Mouse (Mus musculus): Measurements from ENCODE around the gene Ids.
"Not testable (repeated sequence)": the region's sequence is repeated elsewhere in the genome, so short reads cannot be mapped to it uniquely, and the experiment has no call there.

Ids gene

GRCm38 (mm10) chrX:70364661-70365613 is at the start of gene Ids:
Ids (minus strand) TSS chrX:70365084.
- DNase-seq, result peak; percentile 91

GRCm38 (mm10) chrX:70392636-70393035 is 27.8 kb upstream of the Ids start:
- not testable (repeated sequence) for DNase-seq

GRCm38 (mm10) chrX:70385962-70386351 is 21.1 kb upstream of the Ids start:
- DNase-seq, result no peak

GRCm38 (mm10) chrX:70385276-70385961 is 20.5 kb upstream of the Ids start, which contains the start of gene 1110012L19Rik:
1110012L19Rik (plus strand) TSS chrX:70385877.
- peak; percentile 89 for DNase-seq

GRCm38 (mm10) chrX:70384917-70385275 is 20.0 kb upstream of the Ids start:
- DNase-seq, result no peak

GRCm38 (mm10) chrX:70374469-70375110 is 9.7 kb upstream of the Ids start:
- not testable (repeated sequence) for DNase-seq

- not testable (repeated sequence) for DNase-seq
These were observed 4.9 kb upstream of the Ids start for GRCm38 (mm10) chrX:70369758-70370157.

GRCm38 (mm10) chrX:70364202-70364601 is 682 bp downstream of the Ids start:
- DNase-seq, result no peak

GRCm38 (mm10) chrX:70363446-70363845 is 1.4 kb downstream of the Ids start:
- DNase-seq, result no peak

- DNase-seq, result no peak
These were observed 1.9 kb downstream of the Ids start for GRCm38 (mm10) chrX:70362985-70363384.

GRCm38 (mm10) chrX:70330202-70330843 is 34.6 kb downstream of the Ids start:
- peak; percentile 47 for DNase-seq

GRCm38 (mm10) chrX:70328530-70329143 is 36.2 kb downstream of the Ids start:
- no peak for DNase-seq

- no peak for DNase-seq
These were observed 37.2 kb downstream of the Ids start for GRCm38 (mm10) chrX:70327656-70328055.

- no peak for DNase-seq
These were observed 45.6 kb downstream of the Ids start for GRCm38 (mm10) chrX:70319254-70319653.

- DNase-seq, result no peak
These were observed 49.8 kb downstream of the Ids start for GRCm38 (mm10) chrX:70314949-70315641.

Measured in kidney, adult 9 months (tissue).